ENCODE assay signal across 7 mouse cellular contexts in the genomic region with DNA sequence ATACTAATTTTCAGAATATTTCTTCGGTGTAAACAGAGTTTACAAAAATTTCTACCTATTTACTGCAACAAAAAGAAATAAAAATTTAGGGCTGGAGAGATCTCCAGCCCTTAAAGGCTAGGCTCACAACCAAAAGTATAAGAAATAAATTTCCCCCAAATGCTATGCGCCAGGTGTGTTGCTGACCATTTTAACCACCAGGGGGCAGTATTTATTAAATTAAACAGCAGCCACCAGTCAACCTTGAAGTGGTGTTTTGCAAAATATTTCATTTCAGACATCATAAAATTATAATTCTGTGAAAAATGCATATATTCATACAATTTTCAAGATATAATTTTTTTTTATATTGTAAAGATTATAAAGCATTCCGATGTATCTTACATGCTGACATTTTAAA. TPM values are rescaled to one million over a fixed set of nuclear protein-coding genes. Genes with fewer than 3 reads are reported as not detected.
DNase-seq lines count a peak whose midpoint lies in the region; ATAC-seq lines count a peak whose summit lies in the region.

No protein-coding gene starts in this region.

- H3K27ac ChIP-seq in hindbrain, embryonic 14.5 days = no peak overlapping the region
- H3K27ac ChIP-seq in hindbrain, embryonic 13.5 days = no peak overlapping the region

- no peaks in the 10 kb centered on the region for H3K27me3 ChIP-seq in hindbrain, embryonic 14.5 days (ENCODE audit: control insufficient read depth, insufficient read depth, low read length)
- no peaks in the 10 kb centered on the region for H3K27me3 ChIP-seq in hindbrain, embryonic 13.5 days

- no peak overlapping the region for H3K9ac ChIP-seq in hindbrain, embryonic 14.5 days
- no peak overlapping the region for H3K9ac ChIP-seq in hindbrain, embryonic 13.5 days

- no peak overlapping the region for H3K4me2 ChIP-seq in hindbrain, embryonic 14.5 days (replicated peaks)
- no peak overlapping the region for H3K4me2 ChIP-seq in hindbrain, embryonic 13.5 days

- WGBS in hindbrain, embryonic 14.5 days = 23% methylated on average over 3 of the region's 3 CpGs
- WGBS in hindbrain, embryonic 13.5 days = 29% methylated on average over 3 of the region's 3 CpGs

- H3K4me1 ChIP-seq in hindbrain, embryonic 14.5 days (replicated peaks; ENCODE audit: control insufficient read depth, insufficient read depth, low read length) = no peaks in the 10 kb centered on the region
- H3K4me1 ChIP-seq in hindbrain, embryonic 13.5 days (replicated peaks) = no peaks in the 10 kb centered on the region

- H3K4me3 ChIP-seq in hindbrain, embryonic 14.5 days (replicated peaks; ENCODE audit: low read length) = no peak overlapping the region
- no peak overlapping the region for H3K4me3 ChIP-seq in hindbrain, embryonic 13.5 days

- peak; percentile 77 for DNase-seq in hindbrain, embryonic 14.5 days (ENCODE audit: low spot score)
- DNase-seq in right cerebral cortex, adult 2 months (ENCODE audit: low spot score in 2 of 2) = peak; percentile 37 to 54
- DNase-seq in right cerebral cortex, postnatal 25 days = no peak
- peak; percentile 17 to 52 for DNase-seq in kidney, postnatal 36 days
- DNase-seq in spleen, adult 12 weeks (ENCODE audit: low spot score) = no peak

- H3K9me3 ChIP-seq in hindbrain, embryonic 14.5 days (ENCODE audit: control insufficient read depth, low read length) = no peaks in the 10 kb centered on the region
- no peaks in the 10 kb centered on the region for H3K9me3 ChIP-seq in hindbrain, embryonic 13.5 days

- no peaks in the 10 kb centered on the region for H3K36me3 ChIP-seq in hindbrain, embryonic 14.5 days (replicated peaks; ENCODE audit: control insufficient read depth, insufficient read depth)
- H3K36me3 ChIP-seq in hindbrain, embryonic 13.5 days = no peaks in the 10 kb centered on the region

- no peak for ATAC-seq in hindbrain, embryonic 14.5 days (ENCODE audit: low FRiP score)
- no peak for ATAC-seq in hindbrain, embryonic 13.5 days (ENCODE audit: low FRiP score)
- ATAC-seq in activated CD4-positive, CD25-positive, alpha-beta regulatory T cell, adult 4 months = peak; percentile 59

RNA-seq across cellular contexts. Expression of a gene that starts 43.8 kb away (rescaled TPM):
- 95.0 and 100.0 TPM in 2 replicates for polyA plus RNA-seq in hindbrain, embryonic 14.5 days (2014; fragmentation: Nextera tagmentation; extraction: Ambion mirVana)
- 86.6 and 97.1 TPM in 2 replicates for polyA plus RNA-seq in hindbrain, embryonic 13.5 days (2015; fragmentation: Nextera tagmentation; extraction: Ambion mirVana)
- 1 to 10 TPM in 1 of 2 experiments, under 1 TPM in 1; 0.70 to 1.3 TPM for polyA plus RNA-seq in activated CD4-positive, CD25-positive, alpha-beta regulatory T cell, adult 4 months (2017; shearing (Covaris generic))

Comparison
In these comparisons a context has a peak if more than half of its experiments do, and no peak if none do; other contexts are left out.
1. DNase-seq: peak in hindbrain, embryonic 14.5 days (single experiment), right cerebral cortex, adult 2 months (2 of 2) and kidney, postnatal 36 days (2 of 2); none in right cerebral cortex, postnatal 25 days (single experiment) and spleen, adult 12 weeks (single experiment).
2. RNA of a gene that starts 43.8 kb away (polyA plus RNA-seq): 86.6 to 97.1 TPM in hindbrain, embryonic 13.5 days and 95.0 to 100.0 TPM in hindbrain, embryonic 14.5 days; 0.70 to 1.3 TPM in activated CD4-positive, CD25-positive, alpha-beta regulatory T cell, adult 4 months; every median in the first group is over 10 times any median in the second.